ENCODE assay signal across 23 mouse cellular contexts in the genomic region with DNA sequence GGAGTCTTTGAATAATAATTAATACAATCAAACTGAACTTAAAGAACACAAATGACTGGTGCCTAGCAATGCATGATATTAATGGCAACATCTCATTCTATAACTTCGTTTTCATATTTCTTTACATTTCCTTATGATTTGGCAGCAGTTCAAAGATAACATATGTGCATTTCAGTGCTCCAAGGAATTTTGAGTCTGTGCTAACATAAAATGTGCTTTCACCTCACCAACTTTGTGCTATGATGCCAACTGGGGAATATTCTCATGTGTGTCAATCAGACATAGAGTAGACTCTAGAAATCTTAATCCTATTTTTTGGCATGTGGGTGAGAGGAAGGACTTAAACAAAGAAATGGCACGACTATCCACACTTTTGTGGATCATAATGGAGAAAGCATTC.
"Had no signal": no experiment of that assay in that cellular context is flagged by ENCODE, and none has a peak within 500 bp of the region (broad histone marks: within the 10 kb centered on the region; RNA-seq: fewer than 3 reads in every experiment).

No protein-coding gene starts in this region.

- DNase-seq: kidney, adult 2 months; kidney, postnatal 25 days; layer of hippocampus, postnatal 36 days; liver; lung, adult 18-20 months; lung, postnatal 10 days; lung, postnatal 36 days; midbrain, embryonic 14.5 days; retina, postnatal 1 day; thymus, adult 18-20 months; thymus, postnatal 36 days had no signal

- ATAC-seq: intestine, postnatal 0 days; liver, embryonic 12.5 days had no signal

- H3K27ac ChIP-seq: kidney, postnatal 0 days; limb, embryonic 10.5 days; limb, embryonic 13.5 days; liver, embryonic 12.5 days; liver, embryonic 15.5 days; lung, embryonic 15.5 days; midbrain, embryonic 10.5 days; neural tube, embryonic 12.5 days; neural tube, embryonic 15.5 days; stomach, embryonic 15.5 days had no signal

- H3K27me3 ChIP-seq: limb, embryonic 13.5 days; liver, embryonic 12.5 days; liver, embryonic 15.5 days; lung, embryonic 15.5 days; megakaryocyte, embryonic 14.5 days; neural tube, embryonic 12.5 days; neural tube, embryonic 15.5 days; stomach, embryonic 15.5 days had no signal

- H3K9me3 ChIP-seq: limb, embryonic 10.5 days; limb, embryonic 13.5 days; liver, embryonic 12.5 days; liver, embryonic 15.5 days; lung, embryonic 15.5 days; megakaryocyte, embryonic 14.5 days; midbrain, embryonic 10.5 days; neural tube, embryonic 12.5 days; neural tube, embryonic 15.5 days; stomach, embryonic 15.5 days had no signal

- H3K4me3 ChIP-seq: limb, embryonic 10.5 days; limb, embryonic 13.5 days; liver, embryonic 12.5 days; liver, embryonic 15.5 days; lung, embryonic 15.5 days; megakaryocyte, embryonic 14.5 days; midbrain, embryonic 10.5 days; neural tube, embryonic 12.5 days; neural tube, embryonic 15.5 days; stomach, embryonic 15.5 days had no signal

- H3K9ac ChIP-seq: limb, embryonic 13.5 days; liver, embryonic 12.5 days; liver, embryonic 15.5 days; lung, embryonic 15.5 days; neural tube, embryonic 12.5 days; neural tube, embryonic 15.5 days; stomach, embryonic 15.5 days had no signal

- H3K4me1 ChIP-seq: limb, embryonic 10.5 days; limb, embryonic 13.5 days; liver, embryonic 12.5 days; liver, embryonic 15.5 days; lung, embryonic 15.5 days; megakaryocyte, embryonic 14.5 days; midbrain, embryonic 10.5 days; neural tube, embryonic 12.5 days; neural tube, embryonic 15.5 days; stomach, embryonic 15.5 days had no signal

- H3K4me2 ChIP-seq: limb, embryonic 13.5 days; liver, embryonic 12.5 days; liver, embryonic 15.5 days; lung, embryonic 15.5 days; neural tube, embryonic 12.5 days; neural tube, embryonic 15.5 days; stomach, embryonic 15.5 days had no signal

- H3K36me3 ChIP-seq: limb, embryonic 10.5 days; limb, embryonic 13.5 days; liver, embryonic 12.5 days; liver, embryonic 15.5 days; lung, embryonic 15.5 days; midbrain, embryonic 10.5 days; neural tube, embryonic 12.5 days; neural tube, embryonic 15.5 days; stomach, embryonic 15.5 days had no signal
